Mouse (Mus musculus) kidney, adult 2 months (tissue): Measurements from ENCODE around the gene Ostm1. TPM values are rescaled to one million over a fixed set of nuclear protein-coding genes. Genes with fewer than 3 reads are reported as not detected.

ENCODE experiments used
- DNase-seq: peaks from one replicate; pipeline ENCODE4 v3.0.0; 2021
- H3K27ac ChIP-seq: fragments of 200-500 bp; 2 replicates; pipeline ENCODE4 v1.5.1; 2012; ENCODE audit warnings: low read depth, low read length, control low read depth, inconsistent platforms; ENCODE audit not compliant: insufficient read depth
- H3K27me3 ChIP-seq: fragments of 200-500 bp; replicated peaks from 2 replicates; pipeline ENCODE4 v1.6.1; 2012; ENCODE audit warnings: mild to moderate bottlenecking, moderate library complexity, low read length, inconsistent platforms; ENCODE audit not compliant: control insufficient read depth, insufficient read depth
- H3K36me3 ChIP-seq: fragments of 200-500 bp; 2 replicates; pipeline ENCODE4 v1.6.1; 2012; ENCODE audit warnings: mild to moderate bottlenecking, moderate library complexity, low read length, inconsistent platforms; ENCODE audit not compliant: control insufficient read depth, insufficient read depth
- H3K4me1 ChIP-seq: fragments of 200-500 bp; 2 replicates; pipeline ENCODE4 v1.6.1; 2011; ENCODE audit warnings: low read length; ENCODE audit not compliant: control insufficient read depth, insufficient read depth
- H3K4me3 ChIP-seq: fragments of 200-500 bp; 2 replicates; pipeline ENCODE4 v1.5.1; 2011; ENCODE audit warnings: mild to moderate bottlenecking, low read depth, low read length, control low read depth; ENCODE audit not compliant: insufficient read depth
- CTCF ChIP-seq: fragments of 200-500 bp; conservative IDR thresholded peaks from 2 replicates; pipeline ENCODE4 v1.5.1; 2011; ENCODE audit warnings: low read depth, mild to moderate bottlenecking, control low read depth, low read length, moderate library complexity, mixed read lengths; ENCODE audit not compliant: insufficient read depth, insufficient read length
- POLR2A ChIP-seq: fragments of 200-500 bp; IDR thresholded peaks from one replicate; pipeline ENCODE4 v1.6.1; 2011; ENCODE audit warnings: low read depth, low read length, control low read depth
- WGBS: fragments of 180-500 bp; shearing (Covaris S2); methylation state at CpG from one replicate; pipeline ENCODE4 v1.1.7; 2018; 5-methylcytosine and 5-hydroxymethylcytosine counted together
- polyA plus RNA-seq: library from polyadenylated mRNA; depleted of rRNA; stranded (reverse); fragments of >200 nt; gene quantifications from 2 replicates; pipeline ENCODE4 v1.2.3, GENCODE M21; 2012

The Ostm1 gene
- polyA plus RNA-seq, 1 experiment = 15.5 TPM

- Histone ChIP-seq H3K27me3 (no peaks in the 10 kb centered on the region), H3K27ac (no peak overlapping the region), H3K4me3 (no peak overlapping the region), H3K4me1 (peaks cover 3% of the 10 kb centered on the region; the same call in 1 of the 2 replicates), H3K36me3 (peaks cover 2% of the 10 kb centered on the region)
- peak; percentile 87 for DNase-seq
- TF ChIP-seq POLR2A = no peak
- TF ChIP-seq CTCF = no peak
- WGBS = 38% methylated on average over 13 of the region's 13 CpGs
These were observed 112.7 kb downstream of the Ostm1 start for GRCm38 (mm10) chr10:42696361-42696760.

- no peak overlapping the region for H3K27ac ChIP-seq
- TF ChIP-seq POLR2A = no peak
- TF ChIP-seq CTCF = peak; percentile 93
- H3K4me3 ChIP-seq = no peak overlapping the region
- peak; percentile 88 for DNase-seq
- peaks cover 3% of the 10 kb centered on the region; the same call in 1 of the 2 replicates for H3K4me1 ChIP-seq
- WGBS = 20% methylated on average over 8 of the region's 8 CpGs
- peaks cover 5% of the 10 kb centered on the region for H3K36me3 ChIP-seq
- no peaks in the 10 kb centered on the region for H3K27me3 ChIP-seq
These were observed 113.4 kb downstream of the Ostm1 start for GRCm38 (mm10) chr10:42697007-42697406.

GRCm38 (mm10) chr10:42698375-42698774 lies 114.8 kb downstream of the Ostm1 start:
- WGBS = 92% methylated on average over 9 of the region's 9 CpGs
- no peak overlapping the region for H3K27ac ChIP-seq
- peaks cover 5% of the 10 kb centered on the region for H3K36me3 ChIP-seq
- TF ChIP-seq POLR2A = no peak
- no peak for TF ChIP-seq CTCF
- H3K27me3 ChIP-seq = no peaks in the 10 kb centered on the region
- no peak overlapping the region for H3K4me3 ChIP-seq
- no peak for DNase-seq
- H3K4me1 ChIP-seq = peaks cover 3% of the 10 kb centered on the region; the same call in 1 of the 2 replicates

GRCm38 (mm10) chr10:42698994-42699393 lies 115.4 kb downstream of the Ostm1 start:
- Histone ChIP-seq H3K27ac (no peak overlapping the region), H3K4me1 (peaks cover 3% of the 10 kb centered on the region; the same call in 1 of the 2 replicates), H3K4me3 (no peak overlapping the region), H3K27me3 (no peaks in the 10 kb centered on the region), H3K36me3 (peaks cover 5% of the 10 kb centered on the region)
- DNase-seq = no peak
- no peak for TF ChIP-seq POLR2A
- no peak for TF ChIP-seq CTCF
- 89% methylated on average over 8 of the region's 8 CpGs for WGBS

- TF ChIP-seq CTCF (no peak), POLR2A (no peak)
- 92% methylated on average over 2 of the region's 2 CpGs for WGBS
- no peaks in the 10 kb centered on the region for H3K4me1 ChIP-seq
These were observed 118.5 kb downstream of the Ostm1 start for GRCm38 (mm10) chr10:42702111-42702510.

GRCm38 (mm10) chr10:42714676-42715075 lies 131.1 kb downstream of the Ostm1 start:
- DNase-seq = peak; percentile 53
- TF ChIP-seq POLR2A (no peak), CTCF (no peak)
- Histone ChIP-seq H3K27ac (no peak overlapping the region), H3K4me1 (no peaks in the 10 kb centered on the region; the same call in 1 of the 2 replicates), H3K27me3 (no peaks in the 10 kb centered on the region), H3K36me3 (no peaks in the 10 kb centered on the region), H3K4me3 (no peak overlapping the region)
- 21% methylated on average over 9 of the region's 9 CpGs for WGBS

More at GRCm38 (mm10) chr10:42702111-42702510, 118.5 kb downstream of the Ostm1 start:
- no peak overlapping the region for H3K4me3 ChIP-seq
- no peak overlapping the region for H3K27ac ChIP-seq
- no peak for DNase-seq
- H3K36me3 ChIP-seq = peaks cover 5% of the 10 kb centered on the region
- no peaks in the 10 kb centered on the region for H3K27me3 ChIP-seq

- Histone ChIP-seq H3K27me3 (no peaks in the 10 kb centered on the region), H3K36me3 (no peaks in the 10 kb centered on the region), H3K4me3 (peak overlapping the region; percentile 29; the same call in 1 of the 2 replicates), H3K4me1 (no peaks in the 10 kb centered on the region; the same call in 1 of the 2 replicates), H3K27ac (no peak overlapping the region)
- 26% methylated on average over 19 of the region's 19 CpGs for WGBS
- TF ChIP-seq CTCF = no peak
- TF ChIP-seq POLR2A = no peak
- peak; percentile 48 for DNase-seq
These were observed 131.9 kb downstream of the Ostm1 start for GRCm38 (mm10) chr10:42715366-42716035.
